Mouse (Mus musculus) ES-Bruce4 (cell line): ENCODE results near the gene Klk1. TPM values are rescaled to one million over a fixed set of nuclear protein-coding genes. Genes with fewer than 3 reads are reported as not detected.

Experiments
- H3K27ac ChIP-seq: 2 replicates; pipeline ENCODE4 v1.5.1; 2012; ENCODE audit warnings: low read length, inconsistent platforms; ENCODE audit not compliant: insufficient read depth
- H3K27me3 ChIP-seq: 2 replicates; pipeline ENCODE4 v1.6.1; 2012; ENCODE audit warnings: mild to moderate bottlenecking, low read length, inconsistent platforms; ENCODE audit not compliant: control insufficient read depth, poor library complexity, insufficient read depth, severe bottlenecking
- H3K36me3 ChIP-seq: 2 replicates; pipeline ENCODE4 v1.6.1; 2012; ENCODE audit warnings: inconsistent platforms, mild to moderate bottlenecking, low read length, moderate library complexity; ENCODE audit not compliant: control insufficient read depth, poor library complexity, insufficient read depth, severe bottlenecking
- H3K4me1 ChIP-seq: one replicate; pipeline ENCODE4 v1.8.1; 2011; ENCODE audit warnings: low read length; ENCODE audit not compliant: control insufficient read depth, insufficient read depth
- H3K4me3 ChIP-seq: 2 replicates; pipeline ENCODE4 v1.5.1; 2011; ENCODE audit warnings: low read depth, mild to moderate bottlenecking, low read length
- H3K9ac ChIP-seq: 2 replicates; pipeline ENCODE4 v1.6.1; 2012; ENCODE audit warnings: low read depth, mild to moderate bottlenecking, inconsistent platforms; ENCODE audit not compliant: poor library complexity, severe bottlenecking
- H3K9me3 ChIP-seq: replicated peaks from 2 replicates; pipeline ENCODE4 v1.6.1; 2012; ENCODE audit warnings: mild to moderate bottlenecking, low read length, inconsistent platforms; ENCODE audit not compliant: control insufficient read depth, poor library complexity, insufficient read depth, severe bottlenecking
- CTCF ChIP-seq: IDR thresholded peaks from one replicate; pipeline ENCODE4 v1.8.1; 2011; ENCODE audit warnings: low read depth, low read length
- POLR2A ChIP-seq: IDR thresholded peaks from one replicate; pipeline ENCODE4 v1.8.1; 2011; ENCODE audit warnings: low read length; ENCODE audit not compliant: insufficient read depth
- polyA plus RNA-seq: library from polyadenylated mRNA; stranded (reverse); fragments of >200 nt; gene quantifications from 2 replicates; pipeline ENCODE4 v1.2.4, GENCODE M21; 2011; ENCODE audit warnings: low read depth; ENCODE audit not compliant: missing spikeins, insufficient read depth, insufficient read length

The Klk1 gene
- polyA plus RNA-seq, 1 experiment: 1.3 TPM

GRCm38 (mm10) chr7:44276461-44277249 is 51.5 kb downstream of the Klk1 start:
- H3K36me3 ChIP-seq: no peaks in the 10 kb centered on the region
- peaks cover 2% of the 10 kb centered on the region for H3K4me1 ChIP-seq
- no peaks in the 10 kb centered on the region for H3K27me3 ChIP-seq
- TF ChIP-seq CTCF (no peak), POLR2A (peak; percentile 67)
- no peaks in the 10 kb centered on the region for H3K9me3 ChIP-seq
- H3K9ac ChIP-seq: no peak overlapping the region
- peak overlapping the region; percentile 88 for H3K27ac ChIP-seq
- H3K4me3 ChIP-seq: no peak overlapping the region

- H3K9me3 ChIP-seq: no peaks in the 10 kb centered on the region
- no peak overlapping the region for H3K9ac ChIP-seq
- TF ChIP-seq POLR2A: no peak
- TF ChIP-seq CTCF: peak; percentile 79
- no peak overlapping the region for H3K4me3 ChIP-seq
- H3K36me3 ChIP-seq: no peaks in the 10 kb centered on the region
- no peak overlapping the region for H3K27ac ChIP-seq
- peaks cover 2% of the 10 kb centered on the region for H3K4me1 ChIP-seq
- H3K27me3 ChIP-seq: no peaks in the 10 kb centered on the region
These were observed 52.1 kb downstream of the Klk1 start for GRCm38 (mm10) chr7:44277250-44277622.

Other genes starting within 250 kb of the Klk1 start
- gene Klk1b9, start 249.3 kb upstream of the Klk1 start, polyA plus RNA-seq: not detected in 2 replicates
- not detected in 2 replicates for gene Klk1b11, start 229.5 kb upstream of the Klk1 start, polyA plus RNA-seq
- gene Klk1b26, start 213.2 kb upstream of the Klk1 start, polyA plus RNA-seq: not detected in 2 replicates
- not detected in 2 replicates for gene Klk1b27, start 173.1 kb upstream of the Klk1 start, polyA plus RNA-seq
- not detected in 2 replicates for gene Klk1b21, start 123.0 kb upstream of the Klk1 start, polyA plus RNA-seq
- gene Klk1b22, start 112.7 kb upstream of the Klk1 start, polyA plus RNA-seq: not detected in 2 replicates
- not detected in 2 replicates for gene Klk1b16, start 88.6 kb upstream of the Klk1 start, polyA plus RNA-seq
- not detected in 2 replicates for gene Klk1b24, start 37.1 kb upstream of the Klk1 start, polyA plus RNA-seq
- gene Klk1b3, start 27.2 kb upstream of the Klk1 start, polyA plus RNA-seq: not detected in 2 replicates
- not detected in 2 replicates for gene Klk1b4, start 17.9 kb upstream of the Klk1 start, polyA plus RNA-seq
- gene Klk1b5, start 9.4 kb upstream of the Klk1 start, polyA plus RNA-seq: not detected in 2 replicates
- not detected in 2 replicates for gene Gm36864, start 10.8 kb downstream of the Klk1 start, polyA plus RNA-seq
- gene 1700028J19Rik, start 21.3 kb downstream of the Klk1 start, polyA plus RNA-seq: 0.65 and 1.3 TPM in 2 replicates
- gene 2410002F23Rik, start 21.4 kb downstream of the Klk1 start, polyA plus RNA-seq: 76.7 and 89.3 TPM in 2 replicates
- not detected in 2 replicates for gene Acp4, start 32.0 kb downstream of the Klk1 start, polyA plus RNA-seq
- gene Gm15517, start 36.1 kb downstream of the Klk1 start, polyA plus RNA-seq: not detected in 2 replicates
- gene Clec11a, start 81.5 kb downstream of the Klk1 start, polyA plus RNA-seq: 0.75 and 0.87 TPM in 2 replicates
- 2.5 and 3.4 TPM in 2 replicates for gene Shank1, start 84.9 kb downstream of the Klk1 start, polyA plus RNA-seq
- 1.8 and 1.9 TPM in 2 replicates for gene Syt3, start 158.7 kb downstream of the Klk1 start, polyA plus RNA-seq
- gene 1700008O03Rik, start 160.5 kb downstream of the Klk1 start, polyA plus RNA-seq: 7.7 and 8.3 TPM in 2 replicates
- gene Lrrc4b, start 203.7 kb downstream of the Klk1 start, polyA plus RNA-seq: not detected in 2 replicates
- not detected in 2 replicates for gene Aspdh, start 240.0 kb downstream of the Klk1 start, polyA plus RNA-seq
- gene Josd2, start 242.6 kb downstream of the Klk1 start, polyA plus RNA-seq: 9.7 and 12.3 TPM in 2 replicates